Mouse (Mus musculus): ENCODE measurements around the gene Lrrc66. TPM values are rescaled to one million over a fixed set of nuclear protein-coding genes. Genes with fewer than 3 reads are reported as not detected.

Gene Lrrc66
- total RNA-seq, 1 experiment, result not detected

- no peak for TF ChIP-seq ZNF384 (IDR thresholded peaks at IDR 0.05; ENCODE audit: low read depth, low read length)
- no peak for TF ChIP-seq MAFK (IDR thresholded peaks at IDR 0.05; ENCODE audit: insufficient read depth, low read depth, low read length)
- no peak for TF ChIP-seq CHD2 (IDR thresholded peaks at IDR 0.05; ENCODE audit: low read depth, low read length)
- no peak for TF ChIP-seq HCFC1 (IDR thresholded peaks at IDR 0.05; ENCODE audit: borderline replicate concordance, insufficient read depth, low read length)
- no peak for TF ChIP-seq ZC3H11A (IDR thresholded peaks at IDR 0.05; ENCODE audit: borderline replicate concordance, low read depth, low read length)
- in situ Hi-C loops (cut with MboI; ENCODE audit: low sequenced_read_pairs in 2 of 2, unreplicated experiment in 2 of 2), result no loop called here
- Histone ChIP-seq H3K4me3 (ENCODE audit: insufficient read depth in 1 of 2, low read depth in 1 of 2, low read length in 2 of 2, poor library complexity in 1 of 2, severe bottlenecking in 1 of 2) (no peak overlapping the region), H3K9me3 (ENCODE audit: control insufficient read depth, insufficient read depth, low read depth, low read length) (no peaks in the 10 kb centered on the region), H3K27ac (ENCODE audit: insufficient read depth, low read depth, low read length, poor library complexity, severe bottlenecking) (no peak overlapping the region), H3K4me1 (ENCODE audit: control insufficient read depth in 2 of 2, insufficient read depth in 2 of 2, low read length in 2 of 2, poor library complexity in 1 of 2) (no peaks in the 10 kb centered on the region), H3K9ac (ENCODE audit: insufficient read depth, low read depth, low read length, poor library complexity, severe bottlenecking) (no peak overlapping the region), H3K36me3 (ENCODE audit: control insufficient read depth, insufficient read depth, low read length, poor library complexity, severe bottlenecking) (0 out of 2 replicates have a peak, but pooled peaks cover 3% of the 10 kb centered on the region)
- DNase-seq (ENCODE audit: low read depth, low spot score), result no peak
Measured at GRCm38 (mm10) chr5:73564038-73564437, 68.3 kb downstream of the Lrrc66 start.

DNA sequence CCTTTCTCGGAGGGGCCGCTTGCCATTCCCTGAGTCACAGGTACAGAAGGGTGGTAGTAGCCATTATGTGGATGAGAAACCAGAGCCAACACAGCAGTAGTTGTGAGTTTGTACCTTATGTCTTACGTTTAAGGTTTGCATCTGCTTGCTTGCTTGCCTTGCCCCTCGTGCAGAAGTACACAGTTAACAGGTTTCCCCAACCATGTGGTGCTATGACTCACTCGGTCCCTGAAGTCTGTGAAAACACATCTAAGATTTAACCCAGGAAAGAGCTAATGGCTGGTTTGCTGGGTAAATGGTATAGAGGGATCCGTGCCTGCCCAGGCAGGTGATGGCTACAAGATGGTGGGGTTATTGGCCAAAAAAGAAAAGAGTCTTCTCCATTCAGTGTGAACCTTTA is 73.6 kb downstream of the Lrrc66 start:
- no peak overlapping the region for H3K4me3 ChIP-seq (ENCODE audit: insufficient read depth in 1 of 2, low read depth in 1 of 2, low read length in 2 of 2, poor library complexity in 1 of 2, severe bottlenecking in 1 of 2)
- in situ Hi-C loops (cut with MboI; ENCODE audit: low sequenced_read_pairs in 2 of 2, unreplicated experiment in 2 of 2), result no loop called here
- H3K9me3 ChIP-seq (ENCODE audit: control insufficient read depth, insufficient read depth, low read depth, low read length), result no peaks in the 10 kb centered on the region
- H3K4me1 ChIP-seq (ENCODE audit: control insufficient read depth in 2 of 2, insufficient read depth in 2 of 2, low read length in 2 of 2, poor library complexity in 1 of 2), result no peaks in the 10 kb centered on the region
- H3K27ac ChIP-seq (ENCODE audit: insufficient read depth, low read depth, low read length, poor library complexity, severe bottlenecking), result no peak overlapping the region
- no peak overlapping the region for H3K9ac ChIP-seq (ENCODE audit: insufficient read depth, low read depth, low read length, poor library complexity, severe bottlenecking)
- TF ChIP-seq HCFC1 (IDR thresholded peaks at IDR 0.05; ENCODE audit: borderline replicate concordance, insufficient read depth, low read length), result no peak
- no peak for TF ChIP-seq ZNF384 (IDR thresholded peaks at IDR 0.05; ENCODE audit: low read depth, low read length)
- no peak for TF ChIP-seq CHD2 (IDR thresholded peaks at IDR 0.05; ENCODE audit: low read depth, low read length)
- no peak for TF ChIP-seq MAFK (IDR thresholded peaks at IDR 0.05; ENCODE audit: insufficient read depth, low read depth, low read length)
- no peak for TF ChIP-seq ZC3H11A (IDR thresholded peaks at IDR 0.05; ENCODE audit: borderline replicate concordance, low read depth, low read length)
- DNase-seq (ENCODE audit: low read depth, low spot score), result no peak
- peaks cover 17% of the 10 kb centered on the region for H3K36me3 ChIP-seq (ENCODE audit: control insufficient read depth, insufficient read depth, low read length, poor library complexity, severe bottlenecking)

DNA sequence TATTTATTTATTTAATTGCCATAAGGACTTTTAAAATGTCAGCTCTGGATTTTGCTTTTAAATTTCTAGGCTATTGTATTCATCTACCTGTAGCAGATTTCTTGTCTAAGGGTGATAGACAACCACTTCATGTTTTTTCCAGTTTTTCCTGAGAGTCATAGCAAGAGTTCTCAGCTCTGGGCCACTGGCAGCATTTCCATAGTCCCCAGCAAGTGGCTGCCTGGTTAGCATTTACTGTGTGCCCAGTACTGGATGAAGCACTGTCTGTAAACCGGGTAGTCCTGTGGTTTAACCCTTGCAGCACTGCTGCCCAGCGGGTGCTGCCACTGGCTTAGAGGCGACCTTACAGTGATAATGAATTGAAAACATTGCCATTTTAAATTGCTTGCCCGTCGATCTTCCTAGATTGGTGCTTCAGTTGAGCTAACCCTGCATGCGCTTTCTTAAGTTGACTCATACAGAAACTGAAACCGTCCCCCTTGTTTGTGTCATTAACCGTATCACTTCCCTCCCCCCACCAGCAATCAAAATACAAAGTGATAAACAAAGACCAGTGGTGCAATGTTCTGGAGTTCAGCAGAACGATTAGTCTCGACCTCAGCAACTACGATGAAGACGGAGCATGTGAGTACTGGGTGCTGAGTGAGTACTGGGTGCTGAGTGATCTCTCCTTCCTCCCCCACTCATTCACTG is 75.4 kb downstream of the Lrrc66 start:
- H3K27ac ChIP-seq (ENCODE audit: insufficient read depth, low read depth, low read length, poor library complexity, severe bottlenecking), result no peak overlapping the region
- H3K36me3 ChIP-seq (ENCODE audit: control insufficient read depth, insufficient read depth, low read length, poor library complexity, severe bottlenecking), result peaks cover 25% of the 10 kb centered on the region
- TF ChIP-seq CHD2 (IDR thresholded peaks at IDR 0.05; ENCODE audit: low read depth, low read length) (no peak), HCFC1 (IDR thresholded peaks at IDR 0.05; ENCODE audit: borderline replicate concordance, insufficient read depth, low read length) (no peak), ZNF384 (IDR thresholded peaks at IDR 0.05; ENCODE audit: low read depth, low read length) (no peak), ZC3H11A (IDR thresholded peaks at IDR 0.05; ENCODE audit: borderline replicate concordance, low read depth, low read length) (no peak), MAFK (IDR thresholded peaks at IDR 0.05; ENCODE audit: insufficient read depth, low read depth, low read length) (no peak)
- no peak for DNase-seq (ENCODE audit: low read depth, low spot score)
- H3K9ac ChIP-seq (ENCODE audit: insufficient read depth, low read depth, low read length, poor library complexity, severe bottlenecking), result no peak overlapping the region
- H3K4me3 ChIP-seq (ENCODE audit: insufficient read depth in 1 of 2, low read depth in 1 of 2, low read length in 2 of 2, poor library complexity in 1 of 2, severe bottlenecking in 1 of 2), result no peak overlapping the region
- H3K9me3 ChIP-seq (ENCODE audit: control insufficient read depth, insufficient read depth, low read depth, low read length), result no peaks in the 10 kb centered on the region
- in situ Hi-C loops (cut with MboI; ENCODE audit: low sequenced_read_pairs in 2 of 2, unreplicated experiment in 2 of 2), result no loop called here
- H3K4me1 ChIP-seq (ENCODE audit: control insufficient read depth in 2 of 2, insufficient read depth in 2 of 2, low read length in 2 of 2, poor library complexity in 1 of 2), result no peaks in the 10 kb centered on the region

Other genes with a start within 250 kb of the Lrrc66 start
- gene Cwh43, start 226.5 kb downstream of the Lrrc66 start, total RNA-seq (2012; rRNA removed), result 0.21 and 0.31 TPM in 2 replicates
- gene Dcun1d4, start 151.5 kb downstream of the Lrrc66 start, total RNA-seq (2012; rRNA removed), result 14.9 and 15.2 TPM in 2 replicates
- gene Sgcb, start 15.3 kb upstream of the Lrrc66 start, total RNA-seq (2012; rRNA removed), result 4.3 and 4.9 TPM in 2 replicates
- not detected in 2 replicates for gene Spata18, start 18.9 kb upstream of the Lrrc66 start, total RNA-seq (2012; rRNA removed)

All from ES-E14 (cell line).